ENCODE assay signal across 16 mouse cellular contexts in genomic region chr13:24093108-24093507, GRCm38 (mm10).
"Had no signal": no experiment of that assay in that cellular context is flagged by ENCODE, and none has a peak within 500 bp of the region (broad histone marks: within the 10 kb centered on the region; RNA-seq: fewer than 3 reads in every experiment).

No protein-coding gene starts in this region.

- H3K36me3 ChIP-seq: midbrain, embryonic 10.5 days; midbrain, embryonic 12.5 days; neural tube, embryonic 12.5 days; stomach, embryonic 15.5 days had no signal

- H3K4me3 ChIP-seq: lung, embryonic 15.5 days; midbrain, embryonic 10.5 days; midbrain, embryonic 12.5 days; myocyte; neural tube, embryonic 12.5 days; stomach, embryonic 15.5 days had no signal

- DNase-seq: liver, postnatal 0 days; lung, adult 2 months; lung, postnatal 10 days; lung, postnatal 4 days; midbrain, embryonic 14.5 days; right cerebral cortex, postnatal 14 days; thymus, adult 2 months; thymus, postnatal 25 days; thymus, postnatal 4 days had no signal

- H3K4me1 ChIP-seq: lung, embryonic 15.5 days; midbrain, embryonic 10.5 days; midbrain, embryonic 12.5 days; neural tube, embryonic 12.5 days; stomach, embryonic 15.5 days had no signal

- H3K9ac ChIP-seq: liver, postnatal 0 days; lung, embryonic 15.5 days; midbrain, embryonic 12.5 days; neural tube, embryonic 12.5 days; stomach, embryonic 15.5 days had no signal

- H3K27me3 ChIP-seq: lung, embryonic 15.5 days; midbrain, embryonic 12.5 days; neural tube, embryonic 12.5 days; stomach, embryonic 15.5 days had no signal

- H3K27ac ChIP-seq: lung, embryonic 15.5 days; midbrain, embryonic 10.5 days; midbrain, embryonic 12.5 days; neural tube, embryonic 12.5 days; stomach, embryonic 15.5 days; stomach, postnatal 0 days had no signal
